Mouse (Mus musculus) monocyte, adult 5-6 weeks (primary cell): Measurements from ENCODE around the gene 4921524J17Rik. TPM values are rescaled to one million over a fixed set of nuclear protein-coding genes. Genes with fewer than 3 reads are reported as not detected.

Source experiments
- ATAC-seq: fragments of 153-309, 156-312 bp; replicated peaks from 2 replicates; pipeline ENCODE4 v1.8.0; 2017; ENCODE audit warnings: mild to moderate bottlenecking; ENCODE audit not compliant: low TSS enrichment, insufficient number of reproducible peaks, severe bottlenecking, poor library complexity, low FRiP score
- total RNA-seq: library from RNA; stranded (forward); fragments of 200-1000, 200-491, 200-594 nt; gene quantifications from 3 replicates; pipeline ENCODE4 v1.2.3, GENCODE M21; 2017

The 4921524J17Rik gene
- total RNA-seq, 1 experiment from 2014 or later: 81.0 TPM

GRCm38 (mm10) chr8:85450335-85450734, 17.7 kb upstream of the 4921524J17Rik start:
- no peak for ATAC-seq

DNA sequence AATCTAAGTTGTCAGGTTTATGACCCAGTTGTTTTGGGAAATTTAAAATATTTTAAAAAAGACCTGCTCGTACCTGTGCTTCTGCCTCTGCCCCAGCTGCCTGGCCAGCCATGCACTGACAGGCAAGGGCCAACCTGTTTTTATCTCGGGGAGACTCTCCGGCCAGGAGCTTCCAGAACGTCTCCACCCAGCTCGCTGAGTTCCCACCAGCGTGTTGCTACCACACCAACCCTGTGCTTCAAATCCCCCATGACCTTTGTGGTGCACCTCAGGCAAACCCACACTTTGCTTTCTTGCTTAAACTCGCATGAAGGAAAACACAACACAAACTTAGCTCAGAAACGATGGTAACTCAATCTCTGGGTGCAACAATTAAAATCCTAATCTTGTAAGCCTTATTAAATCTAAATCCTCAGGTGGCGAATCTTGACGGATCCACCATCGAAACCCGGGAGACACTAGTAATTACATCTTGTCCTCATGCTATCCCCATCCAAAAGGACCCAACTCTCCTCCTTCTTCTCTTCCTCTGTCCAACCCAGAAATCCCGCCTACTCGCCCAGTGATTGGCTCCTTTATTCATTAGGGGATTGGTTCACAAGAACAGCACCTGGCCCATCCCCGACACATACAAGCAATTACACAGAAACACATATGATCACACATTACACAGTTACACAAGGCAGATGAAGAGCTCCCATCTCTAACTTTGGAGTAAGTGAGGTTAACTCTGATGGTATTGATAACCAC, 13.5 kb upstream of the 4921524J17Rik start:
- ATAC-seq: no peak

DNA sequence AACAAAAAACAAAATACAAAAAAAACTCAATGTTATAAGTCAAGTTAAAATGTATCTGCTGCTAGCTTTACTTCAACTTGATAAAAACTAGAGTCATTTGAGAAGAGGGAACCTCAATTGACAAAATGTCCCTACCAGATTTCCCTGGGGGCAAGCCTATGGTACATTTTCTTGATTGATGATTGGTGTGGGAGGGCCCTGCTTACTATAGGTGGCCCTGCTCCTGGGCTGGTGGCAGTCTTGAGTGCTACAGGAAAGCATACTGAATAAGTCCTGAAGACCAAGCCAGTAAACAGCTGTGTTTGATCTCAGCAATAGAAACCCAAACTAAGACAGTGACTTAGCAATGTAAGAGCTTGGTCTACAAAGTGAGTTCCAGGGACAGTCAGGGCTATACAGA, 11.5 kb upstream of the 4921524J17Rik start:
- no peak for ATAC-seq

DNA sequence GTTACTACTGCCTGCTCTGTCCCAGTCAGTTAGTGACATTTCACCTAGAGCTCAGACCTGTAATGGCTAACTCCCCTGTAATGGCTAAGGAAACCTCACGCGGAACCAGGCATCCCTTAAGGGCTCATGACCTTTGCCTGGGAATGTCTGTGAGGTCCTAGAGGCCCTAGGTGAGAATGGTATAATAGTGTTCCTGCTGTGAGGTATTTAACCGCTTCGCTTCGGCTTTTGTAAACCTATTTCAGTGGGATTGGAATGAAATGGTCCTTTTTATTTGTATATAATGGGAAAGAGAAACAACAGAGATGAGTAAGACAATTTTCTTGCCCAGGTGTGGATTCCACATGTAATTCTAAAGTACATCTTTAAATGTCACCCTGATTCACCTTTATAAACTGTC, 8.9 kb upstream of the 4921524J17Rik start:
- no peak for ATAC-seq

DNA sequence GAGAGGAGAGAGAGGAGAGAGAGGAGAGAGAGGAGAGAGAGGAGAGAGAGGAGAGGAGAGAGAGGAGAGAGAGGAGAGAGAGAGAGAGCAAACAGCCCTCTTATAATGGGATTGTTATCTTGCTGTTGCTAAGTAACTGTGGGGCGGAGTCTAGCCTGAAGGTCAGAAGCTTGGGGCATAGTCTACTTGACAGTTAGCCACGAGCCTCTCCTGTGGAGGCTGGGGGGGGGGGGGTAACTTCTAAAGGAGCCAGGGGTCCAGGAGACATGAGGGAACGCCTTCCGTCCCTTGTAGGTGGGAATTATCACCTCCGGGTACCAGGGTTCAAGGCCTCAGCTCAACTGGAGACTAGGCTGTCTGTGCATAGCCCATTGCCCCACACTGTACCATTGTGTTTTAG, 3.1 kb upstream of the 4921524J17Rik start:
- no peak for ATAC-seq

GRCm38 (mm10) chr8:85434817-85435216, 2.2 kb upstream of the 4921524J17Rik start:
- ATAC-seq: no peak

DNA sequence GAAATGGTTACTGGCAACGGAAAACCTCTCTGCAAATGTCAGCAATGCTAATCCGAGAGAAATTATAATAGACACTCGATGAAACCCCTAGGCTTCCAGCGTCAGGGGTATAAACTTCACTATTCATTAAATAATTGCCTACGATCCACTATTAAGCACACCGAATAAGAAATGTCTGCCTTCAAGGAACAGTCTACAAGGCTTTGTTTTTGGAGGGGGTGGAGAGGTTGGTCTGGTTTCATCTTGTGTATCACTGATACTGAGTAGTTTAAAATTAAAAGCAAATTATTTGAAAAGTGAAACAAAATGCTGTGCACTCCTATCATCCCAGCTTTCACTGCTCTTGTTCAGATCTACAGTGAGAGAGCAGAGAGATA, 372 bp upstream of the 4921524J17Rik start:
- no peak for ATAC-seq

DNA sequence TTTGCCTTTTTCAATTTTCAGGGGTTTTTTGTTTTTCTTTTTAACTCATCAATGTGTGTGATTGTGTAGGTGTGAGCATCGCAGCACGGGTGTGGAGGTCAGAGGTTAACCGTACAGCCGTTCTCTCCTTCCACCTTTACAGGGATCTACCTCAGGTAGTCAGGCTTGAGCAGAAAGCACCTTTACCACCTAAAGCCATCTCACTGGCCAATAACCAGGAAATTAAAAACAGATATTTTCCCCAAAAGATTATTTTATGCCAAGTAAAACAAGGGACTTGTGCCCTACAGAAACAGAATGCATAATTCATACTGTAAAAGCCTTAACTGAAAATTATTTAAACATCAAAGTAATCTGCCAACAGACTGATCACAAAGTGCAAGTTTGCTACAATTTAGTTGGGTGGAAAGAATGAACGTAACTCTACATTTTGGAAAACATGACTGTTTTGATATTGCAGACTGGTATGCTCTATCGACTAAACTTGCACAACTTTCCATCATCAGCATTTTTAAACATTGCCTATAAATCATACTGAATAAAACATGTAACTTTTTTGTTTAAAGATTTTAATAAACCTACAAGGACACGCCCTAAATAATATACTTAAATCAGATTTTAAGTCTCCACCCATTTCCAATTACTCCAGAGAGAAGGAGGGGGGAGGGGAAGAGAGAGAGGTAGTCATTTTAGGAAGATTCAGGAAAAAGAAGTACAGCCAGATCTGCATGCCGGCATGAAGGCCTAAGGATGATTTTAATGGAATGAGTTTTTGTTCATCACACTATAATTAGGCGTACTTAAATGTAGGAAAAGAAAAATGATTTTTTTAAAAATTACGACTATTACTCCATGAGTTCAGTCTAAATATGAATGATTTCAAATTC, 1.1 kb downstream of the 4921524J17Rik start:
- no peak for ATAC-seq

DNA sequence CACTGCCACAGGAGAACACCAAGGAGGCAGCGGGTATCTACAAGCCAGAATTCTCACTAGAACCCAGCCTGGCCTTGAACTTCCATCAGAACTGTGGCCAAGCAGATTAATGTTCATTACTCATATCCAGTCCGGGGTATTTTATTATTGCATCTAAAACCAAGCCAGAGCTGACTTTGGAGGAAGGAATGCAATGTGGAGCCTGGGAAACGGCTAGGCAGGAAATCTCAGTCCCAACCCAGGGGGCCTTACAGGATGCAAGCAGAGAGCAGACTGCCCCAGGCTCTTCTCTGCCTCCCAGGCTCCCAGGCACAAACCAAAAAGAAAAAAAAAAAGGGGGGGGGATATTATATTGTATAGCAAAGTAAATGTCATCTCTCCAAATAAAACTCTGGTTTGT, 1.8 kb downstream of the 4921524J17Rik start:
- ATAC-seq: no peak

DNA sequence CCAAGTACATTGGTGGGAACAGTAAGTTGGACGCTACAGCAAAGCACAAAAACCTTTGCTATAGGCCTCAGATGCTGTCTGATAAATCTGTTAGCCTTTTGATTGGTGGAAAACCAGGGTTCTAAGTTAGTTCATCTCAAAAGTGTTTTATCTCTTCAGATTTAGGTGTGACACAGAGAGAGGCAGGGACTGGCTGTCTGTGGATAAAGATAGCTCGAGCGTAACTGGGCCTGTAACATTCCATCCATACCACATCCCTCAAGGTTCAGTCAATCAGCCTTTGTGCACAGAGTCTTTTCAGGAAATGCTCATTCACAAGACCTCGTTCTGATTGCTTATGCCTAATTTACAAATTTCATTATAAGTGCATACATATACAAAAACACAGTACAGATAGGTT, 3.4 kb downstream of the 4921524J17Rik start:
- ATAC-seq: no peak

GRCm38 (mm10) chr8:85427026-85427425, 5.6 kb downstream of the 4921524J17Rik start:
- no peak for ATAC-seq

- ATAC-seq: no peak
These were observed 11.3 kb downstream of the 4921524J17Rik start for GRCm38 (mm10) chr8:85421329-85421728.

- ATAC-seq: no peak
These were observed 24.1 kb downstream of the 4921524J17Rik start for GRCm38 (mm10) chr8:85408526-85408925.

- no peak for ATAC-seq
These were observed 24.6 kb downstream of the 4921524J17Rik start for GRCm38 (mm10) chr8:85408053-85408505.

GRCm38 (mm10) chr8:85405961-85406360, 26.7 kb downstream of the 4921524J17Rik start:
- no peak for ATAC-seq

DNA sequence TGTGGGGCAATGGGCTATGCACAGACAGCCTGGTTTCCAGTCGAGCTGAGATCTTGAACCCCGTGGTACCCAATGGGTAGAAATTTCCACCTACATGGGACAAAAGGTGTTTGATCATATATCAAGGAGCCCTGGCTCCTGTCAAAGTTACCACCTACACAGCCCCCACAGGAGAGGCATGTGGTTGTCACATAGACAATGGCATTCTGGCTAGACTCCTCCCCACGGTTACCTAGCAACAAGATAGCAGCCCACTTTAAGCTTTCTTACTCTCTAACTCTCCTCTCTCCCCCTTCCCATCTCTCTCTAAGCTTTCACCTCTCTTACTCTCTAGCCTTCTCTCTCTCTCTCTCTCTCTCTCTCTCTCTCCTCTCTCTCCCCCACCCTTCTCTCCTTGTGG, 27.2 kb downstream of the 4921524J17Rik start:
- no peak for ATAC-seq

DNA sequence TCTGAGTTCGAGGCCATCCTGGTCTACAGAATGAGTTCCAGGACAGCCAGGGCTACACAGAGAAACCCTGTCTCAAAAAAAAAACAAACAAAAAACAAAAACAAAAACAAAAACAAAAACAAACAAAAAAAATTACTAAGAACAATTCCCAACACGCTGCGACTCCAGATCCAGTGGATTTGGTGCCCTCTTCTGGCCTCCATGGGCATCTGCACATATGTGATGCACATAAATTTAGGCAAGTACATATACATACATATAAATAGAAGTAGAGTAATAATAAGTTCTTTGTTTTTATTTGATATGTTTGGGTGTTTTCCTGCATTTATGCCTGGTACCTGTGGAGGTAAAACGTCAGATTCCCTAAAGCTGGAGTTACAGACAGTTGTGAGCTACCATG, 34.1 kb downstream of the 4921524J17Rik start:
- no peak for ATAC-seq

DNA sequence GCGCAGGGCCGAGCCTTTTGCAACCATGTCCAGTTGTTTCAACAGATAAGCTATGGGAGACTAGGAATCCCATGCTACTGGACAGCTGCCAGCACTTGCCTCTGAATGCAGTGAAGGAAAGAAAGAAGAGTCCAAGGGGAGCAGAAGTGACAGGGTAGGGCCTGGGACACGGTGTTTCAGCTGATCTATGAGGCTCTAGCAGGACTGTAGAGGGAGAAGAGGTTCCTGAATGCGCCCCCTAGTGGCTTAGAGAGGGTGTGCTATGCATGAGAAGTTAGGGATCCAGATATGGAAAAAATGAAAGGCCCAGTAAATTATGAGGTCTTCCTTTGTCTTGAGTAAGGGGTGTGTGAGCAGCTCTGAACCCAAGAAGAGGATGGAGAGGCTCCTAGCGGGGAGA, 35.1 kb downstream of the 4921524J17Rik start:
- no peak for ATAC-seq

DNA sequence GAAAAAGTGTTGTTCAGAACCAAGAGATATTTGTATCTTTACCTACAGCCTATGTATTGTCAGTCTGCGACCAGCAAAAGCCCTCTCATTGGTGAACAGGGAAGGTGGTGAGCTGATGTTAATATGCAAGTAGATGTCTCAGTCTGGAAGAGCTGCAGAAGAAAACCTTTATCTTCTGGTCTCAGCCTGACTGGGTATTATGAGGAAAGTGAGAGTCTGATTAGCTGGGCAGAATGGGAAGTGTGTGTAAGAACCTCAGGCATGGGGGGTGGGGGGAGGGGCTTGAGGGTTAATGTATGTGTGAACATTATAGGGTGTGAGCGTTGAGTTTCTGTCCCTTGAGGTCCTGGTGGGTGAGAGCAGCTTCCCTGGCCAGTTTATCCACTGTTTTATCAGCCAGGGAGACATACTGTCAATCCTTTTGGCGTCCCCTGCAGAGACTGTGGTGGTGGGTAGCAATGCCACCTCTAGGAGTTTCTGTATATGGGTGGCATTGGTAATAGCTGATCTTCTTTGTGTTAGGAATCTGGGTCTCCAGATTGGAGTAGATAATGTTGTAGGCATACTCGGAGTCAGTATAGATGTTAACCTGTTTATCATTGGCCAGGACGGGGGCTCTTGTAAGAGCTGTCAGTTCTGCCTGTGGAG, 36.1 kb downstream of the 4921524J17Rik start:
- ATAC-seq: no peak
